Mouse (Mus musculus) ES-E14 (cell line): ENCODE data around the gene Itgb4.

Experiments
- CHD2 ChIP-seq: IDR thresholded peaks from 2 replicates; pipeline ENCODE4 v1.6.1; 2014; ENCODE audit warnings: mild to moderate bottlenecking, low read depth, low read length, inconsistent platforms
- HCFC1 ChIP-seq: IDR thresholded peaks from 2 replicates; pipeline ENCODE4 v1.6.1; 2012; ENCODE audit warnings: low read length, inconsistent platforms, borderline replicate concordance; ENCODE audit not compliant: insufficient read depth
- MAFK ChIP-seq: IDR thresholded peaks from 2 replicates; pipeline ENCODE4 v1.6.1; 2014; ENCODE audit warnings: mild to moderate bottlenecking, low read depth, low read length, inconsistent platforms; ENCODE audit not compliant: insufficient read depth
- ZC3H11A ChIP-seq: IDR thresholded peaks from 2 replicates; pipeline ENCODE4 v1.6.1; 2012; ENCODE audit warnings: low read depth, mild to moderate bottlenecking, inconsistent platforms, low read length, borderline replicate concordance

DNA sequence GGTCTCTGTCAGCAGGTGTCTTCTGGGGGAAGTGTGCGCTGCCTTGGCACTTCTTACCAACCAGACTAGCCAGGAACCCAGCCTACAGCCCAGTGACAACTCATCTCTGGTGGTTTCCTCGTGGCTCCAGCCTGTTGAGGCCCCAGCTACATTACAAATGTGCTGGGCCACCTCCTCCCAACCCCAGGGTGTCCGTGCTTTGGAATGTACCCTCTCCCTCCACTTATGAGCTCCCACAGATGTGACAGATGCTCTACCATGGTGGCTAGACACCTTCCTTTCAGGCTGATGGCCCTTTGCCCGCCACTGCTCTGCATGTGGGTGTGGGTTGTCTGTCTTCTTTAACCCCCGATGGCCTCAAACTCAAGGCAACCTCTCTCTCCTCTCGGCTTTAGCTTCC lies 27.2 kb downstream of the Itgb4 start:
- TF ChIP-seq MAFK (no peak), ZC3H11A (no peak), CHD2 (no peak), HCFC1 (no peak)
